Mouse (Mus musculus) embryonic facial prominence, embryonic 11.5 days (tissue): ENCODE measurements around the gene Ago1. TPM values are rescaled to one million over a fixed set of nuclear protein-coding genes. Genes with fewer than 3 reads are reported as not detected.

ENCODE experiments used
- ATAC-seq: fragments of 200-750 bp; cut with Nextera tagmentation; replicated peaks from 2 replicates; pipeline ENCODE4 v1.8.0; 2017; ENCODE audit warnings: low read depth; ENCODE audit not compliant: insufficient number of reproducible peaks, low FRiP score, low TSS enrichment
- DNase-seq: peaks from one replicate; pipeline ENCODE4 v3.0.0-alpha.2; 2015; ENCODE audit warnings: low spot score
- H3K27ac ChIP-seq: fragments of 300-500 bp; sonication (generic); replicated peaks from 2 replicates; pipeline ENCODE4 v1.5.1; 2014; ENCODE audit warnings: mild to moderate bottlenecking, low read depth, low read length, control low read depth
- H3K27me3 ChIP-seq: fragments of 300-500 bp; sonication (generic); 2 replicates; pipeline ENCODE4 v1.6.1; 2014; ENCODE audit warnings: mild to moderate bottlenecking, low read length, moderate library complexity, mixed read lengths; ENCODE audit not compliant: control insufficient read depth, insufficient read depth
- H3K36me3 ChIP-seq: fragments of 300-500 bp; sonication (generic); replicated peaks from 2 replicates; pipeline ENCODE4 v1.6.1; 2014; ENCODE audit warnings: low read depth, mild to moderate bottlenecking, low read length, moderate library complexity, mixed read lengths; ENCODE audit not compliant: control insufficient read depth, insufficient read depth
- H3K4me1 ChIP-seq: fragments of 300-500 bp; sonication (generic); 2 replicates; pipeline ENCODE4 v1.6.1; 2014; ENCODE audit warnings: low read length, mixed read lengths; ENCODE audit not compliant: control insufficient read depth, insufficient read depth
- H3K4me2 ChIP-seq: fragments of 300-500 bp; sonication (generic); 2 replicates; pipeline ENCODE4 v1.6.1; 2014; ENCODE audit warnings: low read depth, mild to moderate bottlenecking, control low read depth, low read length, moderate library complexity
- H3K4me3 ChIP-seq: fragments of 300-500 bp; sonication (generic); 2 replicates; pipeline ENCODE4 v1.5.1; 2014; ENCODE audit warnings: low read depth, low read length, control low read depth
- H3K9ac ChIP-seq: fragments of 300-500 bp; sonication (generic); replicated peaks from 2 replicates; pipeline ENCODE4 v1.6.1; 2014; ENCODE audit warnings: mild to moderate bottlenecking, control low read depth, low read length
- H3K9me3 ChIP-seq: fragments of 300-500 bp; sonication (generic); replicated peaks from 2 replicates; pipeline ENCODE4 v1.6.1; 2016; ENCODE audit warnings: mild to moderate bottlenecking, low read length, inconsistent platforms, mixed read lengths; ENCODE audit not compliant: control insufficient read depth
- WGBS: fragments of 180-500 bp; shearing (Covaris S2); extraction: QIAGEN DNeasy Blood & Tissue Kit; methylation state at CpG from one replicate; pipeline ENCODE4 v1.1.7; 2014; 5-methylcytosine and 5-hydroxymethylcytosine counted together
- polyA plus RNA-seq: library from polyadenylated mRNA; unstranded; fragments of >200 nt; fragmentation: Nextera tagmentation; extraction: Ambion mirVana; gene quantifications from 2 replicates; pipeline ENCODE4 v1.2.1, GENCODE M21; 2014

Ago1 gene
- polyA plus RNA-seq, 1 experiment from 2014 or later = 11.0 TPM

- H3K9me3 ChIP-seq = no peaks in the 10 kb centered on the region
- no peak for DNase-seq
- H3K4me3 ChIP-seq = no peak overlapping the region
- H3K4me1 ChIP-seq = no peaks in the 10 kb centered on the region
- H3K27me3 ChIP-seq = no peaks in the 10 kb centered on the region
- H3K4me2 ChIP-seq = no peak overlapping the region
- H3K36me3 ChIP-seq = no peaks in the 10 kb centered on the region
- H3K9ac ChIP-seq = no peak overlapping the region
- ATAC-seq = no peak
- H3K27ac ChIP-seq = no peak overlapping the region
- WGBS = 74% methylated on average over 1 of the region's 1 CpGs
These were observed 30.2 kb upstream of the Ago1 start for GRCm38 (mm10) chr4:126498601-126499000.

DNA sequence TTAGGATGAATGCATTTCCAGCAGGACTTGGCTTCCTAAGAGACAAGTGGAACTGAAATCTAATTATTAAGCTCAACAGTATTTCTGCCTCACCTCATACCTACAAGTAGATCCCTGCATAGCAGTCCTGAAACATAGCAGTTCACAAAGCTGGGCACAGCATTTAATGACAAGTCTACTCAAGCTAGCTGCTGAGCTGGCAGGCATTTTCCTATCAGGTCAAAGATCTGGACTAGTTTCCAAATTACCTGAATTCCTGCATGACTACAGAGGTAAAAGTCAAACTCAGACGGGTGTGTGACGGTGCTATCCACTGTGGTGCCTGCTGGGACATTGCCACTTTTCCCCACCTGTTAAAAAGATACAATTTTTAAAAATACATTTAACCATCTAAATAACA is 28.6 kb upstream of the Ago1 start:
- Histone ChIP-seq H3K4me2 (no peak overlapping the region), H3K9me3 (no peaks in the 10 kb centered on the region), H3K9ac (no peak overlapping the region), H3K4me3 (no peak overlapping the region), H3K27me3 (no peaks in the 10 kb centered on the region), H3K36me3 (no peaks in the 10 kb centered on the region), H3K4me1 (no peaks in the 10 kb centered on the region), H3K27ac (no peak overlapping the region)
- ATAC-seq (no peak), DNase-seq (no peak)
- 68% methylated on average over 2 of the region's 2 CpGs for WGBS

- H3K27ac ChIP-seq = no peak overlapping the region
- DNase-seq (no peak), ATAC-seq (no peak)
- no peaks in the 10 kb centered on the region for H3K36me3 ChIP-seq
- no peak overlapping the region for H3K4me3 ChIP-seq
- H3K9ac ChIP-seq = no peak overlapping the region
- no peaks in the 10 kb centered on the region for H3K4me1 ChIP-seq
- H3K4me2 ChIP-seq = no peak overlapping the region
- H3K27me3 ChIP-seq = no peaks in the 10 kb centered on the region
- H3K9me3 ChIP-seq = no peaks in the 10 kb centered on the region
- WGBS = 71% methylated on average over 5 of the region's 5 CpGs
These were observed 27.8 kb upstream of the Ago1 start for GRCm38 (mm10) chr4:126495942-126496790.

GRCm38 (mm10) chr4:126495453-126495852 is 27.1 kb upstream of the Ago1 start:
- DNase-seq = no peak

DNA sequence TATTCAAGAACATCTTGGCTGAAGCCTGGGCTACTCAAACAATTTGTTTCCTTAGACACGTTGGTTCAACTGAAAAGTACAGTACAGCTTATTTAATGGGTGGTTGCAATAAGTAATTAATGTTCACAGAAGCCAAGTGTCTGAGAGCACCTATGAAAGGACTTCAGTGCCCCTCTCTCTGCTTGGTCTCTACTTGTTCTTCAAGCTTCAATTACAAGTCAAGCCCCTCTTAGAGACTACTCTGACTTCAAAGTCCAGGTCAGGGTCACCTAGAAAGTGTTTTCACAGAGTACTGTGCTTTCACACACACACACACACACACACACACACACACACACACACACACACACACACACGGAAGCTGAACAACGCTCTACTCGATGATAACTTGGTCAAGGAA is 25.0 kb upstream of the Ago1 start:
- 87% methylated on average over 4 of the region's 4 CpGs for WGBS
- H3K9me3 ChIP-seq = no peaks in the 10 kb centered on the region
- H3K27me3 ChIP-seq = no peaks in the 10 kb centered on the region
- ATAC-seq = no peak
- no peak overlapping the region for H3K4me2 ChIP-seq
- H3K9ac ChIP-seq = no peak overlapping the region
- H3K27ac ChIP-seq = no peak overlapping the region
- no peak overlapping the region for H3K4me3 ChIP-seq
- no peaks in the 10 kb centered on the region for H3K4me1 ChIP-seq
- no peaks in the 10 kb centered on the region for H3K36me3 ChIP-seq
- DNase-seq = no peak

More at GRCm38 (mm10) chr4:126495453-126495852, 27.1 kb upstream of the Ago1 start:
- H3K36me3 ChIP-seq = no peaks in the 10 kb centered on the region
- no peaks in the 10 kb centered on the region for H3K4me1 ChIP-seq
- H3K9ac ChIP-seq = no peak overlapping the region
- H3K4me2 ChIP-seq = no peak overlapping the region
- ATAC-seq = no peak
- 63% methylated on average over 5 of the region's 5 CpGs for WGBS
- no peaks in the 10 kb centered on the region for H3K27me3 ChIP-seq
- no peaks in the 10 kb centered on the region for H3K9me3 ChIP-seq
- H3K4me3 ChIP-seq = no peak overlapping the region
- H3K27ac ChIP-seq = no peak overlapping the region

- Histone ChIP-seq H3K4me3 (no peak overlapping the region), H3K27ac (no peak overlapping the region), H3K36me3 (no peaks in the 10 kb centered on the region), H3K9ac (no peak overlapping the region), H3K27me3 (no peaks in the 10 kb centered on the region), H3K4me2 (no peak overlapping the region), H3K9me3 (no peaks in the 10 kb centered on the region), H3K4me1 (no peaks in the 10 kb centered on the region)
- ATAC-seq (no peak), DNase-seq (no peak)
- 61% methylated on average over 5 of the region's 5 CpGs for WGBS
These were observed 23.6 kb upstream of the Ago1 start for GRCm38 (mm10) chr4:126491977-126492376.

- Histone ChIP-seq H3K9me3 (no peaks in the 10 kb centered on the region), H3K4me2 (no peak overlapping the region), H3K27me3 (no peaks in the 10 kb centered on the region), H3K4me3 (no peak overlapping the region), H3K9ac (no peak overlapping the region), H3K27ac (no peak overlapping the region), H3K36me3 (no peaks in the 10 kb centered on the region), H3K4me1 (no peaks in the 10 kb centered on the region)
- ATAC-seq (no peak), DNase-seq (no peak)
- WGBS = 74% methylated on average over 12 of the region's 12 CpGs
These were observed 22.3 kb upstream of the Ago1 start for GRCm38 (mm10) chr4:126490726-126491125.

GRCm38 (mm10) chr4:126489811-126490210 is 21.4 kb upstream of the Ago1 start:
- DNase-seq (no peak), ATAC-seq (no peak)
- 80% methylated on average over 5 of the region's 5 CpGs for WGBS
- no peak overlapping the region for H3K27ac ChIP-seq
- H3K9ac ChIP-seq = no peak overlapping the region
- H3K36me3 ChIP-seq = no peaks in the 10 kb centered on the region
- no peaks in the 10 kb centered on the region for H3K4me1 ChIP-seq
- no peaks in the 10 kb centered on the region for H3K9me3 ChIP-seq
- H3K27me3 ChIP-seq = no peaks in the 10 kb centered on the region
- no peak overlapping the region for H3K4me2 ChIP-seq
- H3K4me3 ChIP-seq = no peak overlapping the region
